9 mouse cellular contexts compared by ENCODE assay signal in genomic region chr6:36249047-36249446, GRCm38 (mm10).
DNase-seq lines count a peak whose midpoint lies in the region; ATAC-seq and TF ChIP-seq lines count a peak whose summit lies in the region.
"Had no signal": no experiment of that assay in that cellular context is flagged by ENCODE, and none has a peak within 500 bp of the region (broad histone marks: within the 10 kb centered on the region; RNA-seq: fewer than 3 reads in every experiment).

No protein-coding gene starts in this region.

- H3K36me3 ChIP-seq in forebrain, postnatal 0 days (ENCODE audit: insufficient read depth): no peaks in the 10 kb centered on the region
- no peaks in the 10 kb centered on the region for H3K36me3 ChIP-seq in forebrain, embryonic 11.5 days (ENCODE audit: control insufficient read depth, insufficient read depth, low read length)
- H3K36me3 ChIP-seq in liver, postnatal 0 days (replicated peaks; ENCODE audit: insufficient read depth, low read length): no peaks in the 10 kb centered on the region
- H3K36me3 ChIP-seq: hindbrain, embryonic 15.5 days had no signal

- H3K4me2 ChIP-seq in forebrain, postnatal 0 days (ENCODE audit: low read depth): no peak overlapping the region
- H3K4me2 ChIP-seq in forebrain, embryonic 11.5 days (ENCODE audit: low read depth, low read length, severe bottlenecking): no peak overlapping the region
- no peak overlapping the region for H3K4me2 ChIP-seq in liver, postnatal 0 days (ENCODE audit: low read depth, low read length)
- H3K4me2 ChIP-seq: hindbrain, embryonic 15.5 days had no signal

- no peak for TF ChIP-seq EP300 in liver, postnatal 0 days (IDR thresholded peaks at IDR 0.05; ENCODE audit: low read depth)

- no peak overlapping the region for H3K4me3 ChIP-seq in forebrain, postnatal 0 days (ENCODE audit: low read depth, low read length)
- no peak overlapping the region for H3K4me3 ChIP-seq in forebrain, embryonic 11.5 days (ENCODE audit: low read depth, low read length)
- H3K4me3 ChIP-seq in liver, postnatal 0 days (ENCODE audit: low read depth, low read length): no peak overlapping the region
- H3K4me3 ChIP-seq: hindbrain, embryonic 15.5 days had no signal

- no peak overlapping the region for H3K27ac ChIP-seq in forebrain, postnatal 0 days (ENCODE audit: low read depth, low read length)
- no peak overlapping the region for H3K27ac ChIP-seq in forebrain, embryonic 11.5 days (ENCODE audit: low read depth, low read length)
- no peak overlapping the region for H3K27ac ChIP-seq in liver, postnatal 0 days (ENCODE audit: low read depth)
- H3K27ac ChIP-seq: hindbrain, embryonic 15.5 days had no signal

- no peaks in the 10 kb centered on the region for H3K27me3 ChIP-seq in forebrain, postnatal 0 days (ENCODE audit: insufficient read depth, low read length)
- H3K27me3 ChIP-seq in forebrain, embryonic 11.5 days (ENCODE audit: control insufficient read depth, insufficient read depth, low read length): no peaks in the 10 kb centered on the region
- no peaks in the 10 kb centered on the region for H3K27me3 ChIP-seq in liver, postnatal 0 days (ENCODE audit: insufficient read depth, low read length)
- H3K27me3 ChIP-seq: hindbrain, embryonic 15.5 days had no signal

- peak; percentile 41 for DNase-seq in forebrain, postnatal 0 days
- DNase-seq in forebrain, embryonic 11.5 days (ENCODE audit: low spot score): no peak
- no peak for DNase-seq in liver, postnatal 0 days
- no peak for DNase-seq in liver
- DNase-seq in brain, adult 2 months (ENCODE audit: low read depth, low spot score): peak; percentile 50
- no peak for DNase-seq in right cerebral cortex, postnatal 4 days
- DNase-seq in kidney, postnatal 4 days: no peak

- no peaks in the 10 kb centered on the region for H3K9me3 ChIP-seq in forebrain, postnatal 0 days (ENCODE audit: low read length)
- no peaks in the 10 kb centered on the region for H3K9me3 ChIP-seq in forebrain, embryonic 11.5 days (ENCODE audit: control insufficient read depth, low read length)
- H3K9me3 ChIP-seq in liver, postnatal 0 days (ENCODE audit: low read length): no peaks in the 10 kb centered on the region
- H3K9me3 ChIP-seq: hindbrain, embryonic 15.5 days had no signal

- WGBS in forebrain, postnatal 0 days: 30% methylated on average over 4 of the region's 4 CpGs
- 32% methylated on average over 4 of the region's 4 CpGs for WGBS in forebrain, embryonic 11.5 days
- WGBS in liver, postnatal 0 days (ENCODE audit: insufficient replicate concordance): 22% methylated on average over 4 of the region's 4 CpGs

- H3K4me1 ChIP-seq in forebrain, postnatal 0 days (ENCODE audit: insufficient read depth): no peaks in the 10 kb centered on the region
- H3K4me1 ChIP-seq in forebrain, embryonic 11.5 days (replicated peaks; ENCODE audit: control insufficient read depth, insufficient read depth, low read length): no peaks in the 10 kb centered on the region
- H3K4me1 ChIP-seq in liver, postnatal 0 days (ENCODE audit: insufficient read depth): no peaks in the 10 kb centered on the region

- no peak overlapping the region for H3K9ac ChIP-seq in forebrain, postnatal 0 days
- H3K9ac ChIP-seq in forebrain, embryonic 11.5 days (ENCODE audit: low read length): no peak overlapping the region
- H3K9ac ChIP-seq in liver, postnatal 0 days (replicated peaks): no peak overlapping the region
- H3K9ac ChIP-seq: hindbrain, embryonic 15.5 days had no signal

- peak; percentile 72 for TF ChIP-seq CTCF in forebrain, postnatal 0 days (IDR thresholded peaks at IDR 0.05; ENCODE audit: low read depth)
- peak; percentile 71 for TF ChIP-seq CTCF in liver, postnatal 0 days (IDR thresholded peaks at IDR 0.05; ENCODE audit: low read depth)

- no peak for ATAC-seq in forebrain, postnatal 0 days
- no peak for ATAC-seq in forebrain, embryonic 11.5 days (replicated peaks; ENCODE audit: low FRiP score)
- no peak for ATAC-seq in liver, postnatal 0 days
- peak; percentile 80 for ATAC-seq in megakaryocyte progenitor cell, adult 5-6 weeks (replicated peaks; ENCODE audit: poor library complexity)

Comparison
In these comparisons a context has a peak if more than half of its experiments do, and no peak if none do; other contexts are left out.
1. DNase-seq: peak in forebrain, postnatal 0 days (single experiment) and brain, adult 2 months (single experiment); none in forebrain, embryonic 11.5 days (single experiment), liver, postnatal 0 days (single experiment), liver (single experiment), right cerebral cortex, postnatal 4 days (single experiment) and kidney, postnatal 4 days (0 of 2).